Mouse (Mus musculus) CD8-positive naive resting alpha-beta T cell, adult 2 months (primary cell): ENCODE results near the gene Ccdc150.
A peak's percentile ranks its signal among the peaks of the same experiment; 100 is the strongest.

Experiments used
- DNase-seq, 2 experiments: peaks; one replicate each; pipeline ENCODE4 v3.0.0; 2022; ENCODE audit warnings: low read depth in 2 of 2, low spot score in 2 of 2

Gene Ccdc150

GRCm38 (mm10) chr1:54250158-54250866, at the start of gene Ccdc150:
Ccdc150 (plus strand) TSS chr1:54250683.
- peak; percentile 46 to 48 for DNase-seq

- no peak for DNase-seq
Observed at GRCm38 (mm10) chr1:54220273-54220672, 30.2 kb upstream of the Ccdc150 start.

GRCm38 (mm10) chr1:54242722-54243121, 7.8 kb upstream of the Ccdc150 start:
- DNase-seq, result no peak

GRCm38 (mm10) chr1:54275552-54275951, 25.1 kb downstream of the Ccdc150 start:
- DNase-seq, result no peak

GRCm38 (mm10) chr1:54279628-54280027, 29.1 kb downstream of the Ccdc150 start:
- DNase-seq, result no peak

GRCm38 (mm10) chr1:54280651-54281050, 30.2 kb downstream of the Ccdc150 start:
- DNase-seq, result no peak

- DNase-seq, result no peak
Observed at GRCm38 (mm10) chr1:54306404-54306803, 55.9 kb downstream of the Ccdc150 start.

GRCm38 (mm10) chr1:54326647-54327046, 76.2 kb downstream of the Ccdc150 start:
- DNase-seq, result no peak

- no peak for DNase-seq
Observed at GRCm38 (mm10) chr1:54327876-54328545, 77.5 kb downstream of the Ccdc150 start.

GRCm38 (mm10) chr1:54332988-54333387, 82.5 kb downstream of the Ccdc150 start:
- no peak for DNase-seq

GRCm38 (mm10) chr1:54354786-54355185, 104.3 kb downstream of the Ccdc150 start:
- no peak for DNase-seq

GRCm38 (mm10) chr1:54355485-54355884, 105.0 kb downstream of the Ccdc150 start:
- no peak for DNase-seq

GRCm38 (mm10) chr1:54356566-54356965, 106.1 kb downstream of the Ccdc150 start:
- no peak for DNase-seq

- DNase-seq, result no peak
Observed at GRCm38 (mm10) chr1:54377506-54378051, 127.1 kb downstream of the Ccdc150 start.

- peak in 1 of 2 experiments; percentile 34 for DNase-seq
Observed at GRCm38 (mm10) chr1:54380978-54381914, 130.8 kb downstream of the Ccdc150 start.

GRCm38 (mm10) chr1:54384221-54384620, 133.7 kb downstream of the Ccdc150 start:
- no peak for DNase-seq

GRCm38 (mm10) chr1:54402736-54403135, 152.3 kb downstream of the Ccdc150 start:
- DNase-seq, result no peak
